Mouse (Mus musculus) CH12.LX (cell line): ENCODE results near the gene Myo10. TPM values are rescaled to one million over a fixed set of nuclear protein-coding genes. Genes with fewer than 3 reads are reported as not detected.

Source experiments
- DNase-seq: peaks from one replicate; pipeline ENCODE4 v3.0.0-alpha.2; 2013; ENCODE audit errors: extremely low read depth
- H3K27ac ChIP-seq: 2 replicates; pipeline ENCODE4 v1.5.1; 2012; ENCODE audit warnings: low read depth, mild to moderate bottlenecking, control low read depth, moderate library complexity; ENCODE audit not compliant: insufficient read depth
- H3K27me3 ChIP-seq: replicated peaks from 2 replicates; pipeline ENCODE3; 2012; ENCODE audit warnings: inconsistent platforms
- H3K36me3 ChIP-seq, 2 experiments: replicated peaks in 1 of 2; 2 replicates each; pipeline versions ENCODE3 to v1.6.1; 2012; ENCODE audit warnings: inconsistent platforms in 1 of 2, low read length in 1 of 2, mild to moderate bottlenecking in 1 of 2, mixed read lengths in 1 of 2, moderate library complexity in 1 of 2; ENCODE audit not compliant: control insufficient read depth in 1 of 2, insufficient read depth in 1 of 2
- H3K4me1 ChIP-seq, 2 experiments: 2 replicates each; pipeline ENCODE4 v1.6.1; 2012; ENCODE audit warnings: inconsistent platforms in 1 of 2, moderate library complexity in 1 of 2; ENCODE audit not compliant: insufficient read depth in 2 of 2, control insufficient read depth in 1 of 2
- H3K4me2 ChIP-seq: 2 replicates; pipeline ENCODE4 v1.6.1; 2012; ENCODE audit warnings: low read depth, mild to moderate bottlenecking, control low read depth; ENCODE audit not compliant: poor library complexity, insufficient read depth, severe bottlenecking
- H3K4me3 ChIP-seq, 3 experiments: fragments of 150-350 bp in 1 of 3; sonication (generic) in 1 of 3; replicated peaks in 1 of 3; 2 replicates each; pipeline versions ENCODE3 to v1.5.1; 2011 to 2012; ENCODE audit warnings: low read depth in 2 of 3, low read length in 2 of 3, mild to moderate bottlenecking in 2 of 3, moderate library complexity in 2 of 3, control low read depth in 1 of 3, improper control_type of control experiment in 1 of 3, inconsistent platforms in 1 of 3, mixed read lengths in 1 of 3; ENCODE audit not compliant: poor library complexity in 1 of 3
- H3K79me2 ChIP-seq: replicated peaks from 2 replicates; pipeline ENCODE4 v1.6.1; 2012; ENCODE audit warnings: mild to moderate bottlenecking, moderate library complexity; ENCODE audit not compliant: control insufficient read depth, poor library complexity, insufficient read depth, severe bottlenecking; ENCODE audit errors: extremely low read depth
- H3K9ac ChIP-seq: 2 replicates; pipeline ENCODE4 v1.6.1; 2012; ENCODE audit warnings: low read depth, mild to moderate bottlenecking, control low read depth, moderate library complexity; ENCODE audit not compliant: insufficient read depth
- H3K9me3 ChIP-seq: replicated peaks from 2 replicates; pipeline ENCODE3; 2012; ENCODE audit warnings: low read length, inconsistent platforms, mixed read lengths
- BHLHE40 ChIP-seq: IDR thresholded peaks from 2 replicates; pipeline ENCODE4 v1.6.1; 2011; ENCODE audit warnings: mild to moderate bottlenecking, low read depth, low read length, improper control_type of control experiment
- CHD2 ChIP-seq: IDR thresholded peaks from 2 replicates; pipeline ENCODE4 v1.6.1; 2011; ENCODE audit warnings: low read length, improper control_type of control experiment
- E2F4 ChIP-seq: IDR thresholded peaks from 2 replicates; pipeline ENCODE4 v1.6.1; 2011; ENCODE audit warnings: low read depth, low read length, improper control_type of control experiment; ENCODE audit not compliant: insufficient replicate concordance
- ELF1 ChIP-seq: IDR thresholded peaks from 2 replicates; pipeline ENCODE4 v1.6.1; 2014; ENCODE audit warnings: low read depth, mild to moderate bottlenecking, inconsistent platforms, low read length, improper control_type of control experiment
- ETS1 ChIP-seq: conservative IDR thresholded peaks from 2 replicates; pipeline ENCODE4 v1.6.1; 2012; ENCODE audit warnings: low read depth, mild to moderate bottlenecking, inconsistent platforms, low read length, improper control_type of control experiment, moderate library complexity
- HCFC1 ChIP-seq: IDR thresholded peaks from 2 replicates; pipeline ENCODE4 v1.6.1; 2012; ENCODE audit warnings: low read depth, mild to moderate bottlenecking, inconsistent platforms, low read length, improper control_type of control experiment
- MEF2A ChIP-seq: IDR thresholded peaks from 2 replicates; pipeline ENCODE4 v1.6.1; 2014; ENCODE audit warnings: low read depth, mild to moderate bottlenecking, inconsistent platforms, low read length, improper control_type of control experiment, borderline replicate concordance
- MYC ChIP-seq: IDR thresholded peaks from 2 replicates; pipeline ENCODE4 v1.6.1; 2011; ENCODE audit warnings: low read depth, mild to moderate bottlenecking, improper control_type of control experiment, low read length
- NRF1 ChIP-seq: IDR thresholded peaks from 2 replicates; pipeline ENCODE4 v1.6.1; 2014; ENCODE audit warnings: low read depth, mild to moderate bottlenecking, inconsistent platforms, low read length, improper control_type of control experiment, moderate library complexity
- PAX5 ChIP-seq: IDR thresholded peaks from 2 replicates; pipeline ENCODE4 v1.6.1; 2012; ENCODE audit warnings: low read length, inconsistent platforms, mixed read lengths
- POLR2A ChIP-seq: IDR thresholded peaks from 2 replicates; pipeline ENCODE4 v1.6.1; 2011; ENCODE audit warnings: low read depth, mild to moderate bottlenecking, improper control_type of control experiment, low read length
- POLR2AphosphoS2 ChIP-seq: IDR thresholded peaks from 2 replicates; pipeline ENCODE4 v1.6.1; 2011; ENCODE audit warnings: low read depth, low read length, improper control_type of control experiment
- RCOR1 ChIP-seq: conservative IDR thresholded peaks from 2 replicates; pipeline ENCODE4 v1.6.1; 2012; ENCODE audit warnings: low read depth, mild to moderate bottlenecking, inconsistent platforms, low read length, improper control_type of control experiment
- dilution Hi-C: fragments of 300-500 bp; cut with MboI; formaldehyde crosslinking; loops from 2 replicates; pipeline ENCODE4 v1.14.3; 2020; ENCODE audit warnings: low sequenced_read_pairs; ENCODE audit not compliant: extremely low pct_unique_long_range_greater_than_20kb, extremely low pct_ligation_motif_present
- in situ Hi-C: fragments of 300-500 bp; cut with MboI; formaldehyde crosslinking; loops from 3 replicates; pipeline ENCODE4 v1.14.3; 2019; ENCODE audit warnings: low sequenced_read_pairs, low pct_ligation_motif_present, low pct_unique_long_range_greater_than_20kb, mixed read lengths
- polyA plus RNA-seq: library from polyadenylated mRNA; unstranded; fragments of >175 nt; gene quantifications from 2 replicates; pipeline ENCODE4 v1.2.1, GENCODE M21; 2012; ENCODE audit warnings: low read depth; ENCODE audit not compliant: insufficient read length
- total RNA-seq, 2 experiments: library from RNA; depleted of rRNA; stranded (reverse); fragments of 300-350 nt in 1 of 2; fragments of >200 nt in 1 of 2; gene quantifications; 2 replicates each; pipeline ENCODE4 v1.2.3; 2012 to 2014

Gene Myo10
- total and polyA plus RNA-seq, 3 experiments, result 6.4 to 13.6 (median 8.6) TPM

GRCm38 (mm10) chr15:25834920-25835674 is 212.8 kb downstream of the Myo10 start:
- no peak for TF ChIP-seq HCFC1
- no peak for TF ChIP-seq RCOR1
- no peak for TF ChIP-seq ETS1
- TF ChIP-seq PAX5, result no peak
- TF ChIP-seq MEF2A, result no peak
- no peak for TF ChIP-seq POLR2A
- no peak for TF ChIP-seq CHD2
- no peak for TF ChIP-seq POLR2AphosphoS2
- no peak for TF ChIP-seq MYC
- in situ Hi-C loops, result no loop called here
- Histone ChIP-seq H3K36me3 (no peaks in the 10 kb centered on the region), H3K9ac (no peak overlapping the region), H3K4me3 (no peak overlapping the region), H3K4me2 (no peak overlapping the region), H3K79me2 (no peaks in the 10 kb centered on the region), H3K4me1 (peaks cover 6 to 15% of the 10 kb centered on the region in 2 experiments), H3K27me3 (no peaks in the 10 kb centered on the region), H3K9me3 (peaks cover 7% of the 10 kb centered on the region), H3K27ac (no peak overlapping the region)
- DNase-seq, result no peak
- dilution Hi-C loops, result no loop called here

GRCm38 (mm10) chr15:25842462-25843085 is 220.2 kb downstream of the Myo10 start:
- TF ChIP-seq ELF1 (0 out of 2 replicates have a peak, but pooled peaks have one; percentile 14), E2F4 (no peak), NRF1 (0 out of 2 replicates have a peak, but pooled peaks have one; percentile 7), RCOR1 (no peak), BHLHE40 (no peak)
- peak overlapping the region; percentile 52 to 89 (median 76) for H3K4me3 ChIP-seq
- dilution Hi-C loops, result no loop called here
- H3K27ac ChIP-seq, result no peak overlapping the region
- DNase-seq, result no peak
- H3K79me2 ChIP-seq, result no peaks in the 10 kb centered on the region
- H3K9me3 ChIP-seq, result peaks cover 1% of the 10 kb centered on the region
- H3K27me3 ChIP-seq, result no peaks in the 10 kb centered on the region
- peaks cover 4 to 26% of the 10 kb centered on the region in 2 experiments; a peak in 3 of 4 replicates for H3K4me1 ChIP-seq
- in situ Hi-C loops, result no loop called here
- peaks cover 0 to 3% of the 10 kb centered on the region in 2 experiments for H3K36me3 ChIP-seq
- peak overlapping the region; percentile 78 for H3K9ac ChIP-seq
- H3K4me2 ChIP-seq, result peak overlapping the region; percentile 63
